Mouse (Mus musculus) neutrophil, adult 59 days (primary cell): Measurements from ENCODE around the gene Ppwd1. TPM values are rescaled to one million over a fixed set of nuclear protein-coding genes. Genes with fewer than 3 reads are reported as not detected.

Experiments
- total RNA-seq, 2 experiments: library from RNA; stranded (reverse); gene quantifications; 1 replicate in 1 of 2; 2 replicates in 1 of 2; pipeline ENCODE4 v1.2.4; 2023

Gene Ppwd1
- total RNA-seq = 10 to 100 TPM; 18.9 to 21.2 TPM

DNA sequence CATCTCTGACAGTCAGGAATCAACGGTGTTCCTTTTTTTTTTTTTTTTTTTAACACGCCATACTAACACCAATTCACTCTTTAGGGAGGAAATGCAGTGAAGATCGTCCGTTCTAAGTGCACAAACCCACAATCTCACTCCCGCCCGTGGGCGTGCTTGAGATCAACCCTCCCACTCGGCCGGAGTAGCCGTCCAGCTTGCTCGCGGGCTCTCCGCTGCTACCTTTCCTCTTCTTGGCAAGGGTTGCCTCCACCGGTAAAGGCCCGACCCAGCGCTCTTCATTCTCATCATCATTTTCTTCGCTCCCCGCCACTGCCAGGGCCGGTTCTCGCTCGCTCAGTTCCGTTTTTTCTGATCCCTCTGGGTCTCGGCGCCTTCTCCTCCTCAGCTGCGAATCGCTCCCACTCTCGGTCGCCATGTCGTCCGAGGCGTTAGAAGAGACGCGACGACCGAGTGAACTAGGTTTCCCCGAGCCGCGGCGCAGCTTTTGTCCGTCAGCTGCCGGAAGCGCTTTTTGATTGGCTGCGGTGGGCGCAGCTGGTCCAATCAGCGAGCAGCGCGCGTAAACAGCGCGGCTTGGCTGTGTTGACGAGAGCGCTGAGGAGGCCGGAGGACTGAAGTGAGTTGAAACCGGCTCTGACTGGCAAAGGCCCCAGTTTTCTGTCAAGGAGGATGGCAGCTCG, at the start of gene Ppwd1, which contains the start of gene Cenpk:
Ppwd1 (minus strand) TSS at position 460 of the 683 bp plus-strand sequence.
Cenpk (plus strand) TSS at position 228 of the 683 bp plus-strand sequence.

DNA sequence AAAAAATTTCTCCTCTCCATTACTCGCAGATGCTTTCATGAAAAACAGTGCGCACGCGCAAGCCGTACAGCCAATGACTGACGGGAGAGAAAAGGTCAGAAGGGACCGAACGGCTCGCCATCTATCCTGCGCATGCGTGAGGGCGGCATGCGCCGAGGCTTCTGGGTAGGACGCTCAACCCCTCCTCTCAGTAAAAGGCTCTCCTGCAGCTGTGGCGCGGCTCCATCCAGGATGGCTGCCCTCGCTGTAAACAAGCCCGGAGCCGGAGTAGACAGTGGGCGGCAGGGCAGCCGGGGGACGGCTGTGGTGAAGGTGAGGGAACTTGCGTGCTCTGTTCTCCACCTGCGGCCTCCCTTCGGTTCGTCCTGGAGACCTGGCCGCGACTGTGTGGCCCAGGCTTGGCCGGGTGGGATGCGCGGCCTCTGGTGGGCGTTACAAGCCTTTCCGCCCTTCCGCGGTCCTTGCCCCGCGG, 50.0 kb downstream of the Ppwd1 start, which contains the start of gene Trim23:
Trim23 (plus strand) TSS at position 148 of the 472 bp plus-strand sequence.

GRCm38 (mm10) chr13:104177796-104178649, 50.6 kb downstream of the Ppwd1 start, which contains the start of gene Trappc13:
TSS of gene Trappc13 (minus strand) at chr13:104178469.

Other genes with a start within 250 kb of the Ppwd1 start
- 10 to 100 TPM; 15.4 to 17.6 TPM for gene Nln, start 119.2 kb downstream of the Ppwd1 start, total RNA-seq
- gene Sgtb, start 119.1 kb downstream of the Ppwd1 start, total RNA-seq = under 1 TPM; 0.11 TPM
- 10 to 100 TPM; 16.7 to 20.8 TPM for gene Trappc13, start 50.4 kb downstream of the Ppwd1 start, total RNA-seq
- 1 to 10 TPM; 6.9 to 7.1 TPM for gene Trim23, start 50.0 kb downstream of the Ppwd1 start, total RNA-seq
- 10 to 100 TPM; 13.5 to 14.5 TPM for gene Cenpk, start 232 bp downstream of the Ppwd1 start, total RNA-seq
- 1 to 10 TPM in 1 of 2 experiments, under 1 TPM in 1; 0.93 to 1.5 TPM for gene Adamts6, start 59.0 kb upstream of the Ppwd1 start, total RNA-seq